Mouse (Mus musculus): ENCODE data around the gene Ccnjl.

Ccnjl gene

GRCm38 (mm10) chr11:43528078-43528682 lies 404 bp upstream of the Ccnjl start:
- no peak for DNase-seq

GRCm38 (mm10) chr11:43530043-43530442 lies 1.5 kb downstream of the Ccnjl start:
- no peak for DNase-seq

GRCm38 (mm10) chr11:43531619-43532018 lies 3.0 kb downstream of the Ccnjl start:
- no peak for DNase-seq

DNA sequence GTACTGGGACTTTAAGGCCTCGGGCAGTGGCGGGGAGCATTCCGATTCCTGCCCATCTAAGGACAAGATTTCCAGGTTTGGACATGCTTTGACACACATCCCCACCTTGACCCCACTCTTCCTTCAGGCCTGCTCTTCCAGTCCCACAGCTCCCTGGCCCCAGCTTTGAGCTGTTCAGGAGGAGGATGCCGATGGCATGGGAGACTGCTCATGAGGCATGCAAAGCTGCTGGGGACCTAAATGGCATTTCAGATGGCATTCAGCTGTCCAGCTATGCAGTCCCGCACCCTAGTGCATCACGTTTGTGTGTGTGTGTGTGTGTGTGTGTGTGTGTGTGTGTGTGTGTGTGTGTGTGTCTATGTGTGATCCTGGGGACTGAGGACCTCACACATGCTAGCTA lies 8.5 kb downstream of the Ccnjl start:
- DNase-seq = peak in 1 of 2 experiments; percentile 18

GRCm38 (mm10) chr11:43539863-43540262 lies 11.3 kb downstream of the Ccnjl start:
- no peak for DNase-seq

DNA sequence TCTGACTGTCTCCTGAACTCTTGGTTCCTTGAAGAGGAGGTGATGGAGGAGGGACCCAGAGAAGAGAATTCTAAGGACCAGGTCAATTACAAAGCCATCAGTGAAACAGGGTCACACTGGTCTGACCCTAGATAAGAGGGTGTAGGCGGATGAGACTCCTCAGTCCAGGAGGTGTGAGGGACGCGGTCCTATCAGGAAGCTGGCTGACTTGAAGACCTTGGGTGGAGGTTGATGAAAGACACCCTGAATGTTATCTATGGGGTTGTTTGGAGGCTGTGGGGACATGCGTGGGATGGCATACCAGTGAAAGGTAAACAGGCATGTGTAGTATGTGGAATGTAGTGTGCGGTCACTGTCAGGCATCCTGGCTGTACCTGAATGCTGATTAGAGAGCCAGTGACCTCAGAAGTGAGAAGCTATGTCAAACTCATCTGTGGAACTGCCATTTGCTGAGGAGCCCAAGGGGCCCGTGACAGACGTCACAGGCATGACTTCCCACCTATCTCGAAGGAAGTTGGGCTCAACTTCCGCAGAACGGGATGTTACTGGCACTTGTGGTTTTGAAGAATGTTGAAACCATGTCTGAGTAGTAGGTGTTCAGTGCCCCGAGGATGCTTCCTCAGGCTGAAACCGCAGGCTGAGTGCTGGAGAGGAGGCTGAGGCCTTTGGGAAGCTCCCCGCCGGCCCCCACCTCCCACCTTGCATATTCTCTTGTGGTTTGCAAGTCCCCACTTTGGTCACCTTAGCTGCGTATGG lies 15.3 kb downstream of the Ccnjl start:
- DNase-seq = no peak

DNA sequence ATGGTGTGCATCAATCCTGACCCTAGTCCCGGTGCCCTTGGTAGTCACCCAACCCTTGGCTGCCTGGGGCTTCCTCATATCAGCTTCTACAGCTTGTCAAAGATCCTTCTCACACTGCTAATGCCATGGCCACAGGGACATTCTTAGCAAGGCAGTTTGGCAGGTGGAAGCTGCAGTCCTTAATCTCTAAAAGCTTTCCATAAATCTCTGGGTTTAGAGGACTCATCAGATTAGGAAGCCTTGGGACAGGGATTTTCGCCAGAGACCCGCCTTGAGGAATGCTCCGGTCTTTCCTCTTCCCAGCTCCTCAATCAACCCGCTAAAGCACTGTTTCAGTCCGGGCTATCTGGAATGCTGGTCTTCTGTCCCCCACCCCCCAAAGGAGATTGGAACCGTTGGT lies 16.2 kb downstream of the Ccnjl start:
- DNase-seq = no peak

DNA sequence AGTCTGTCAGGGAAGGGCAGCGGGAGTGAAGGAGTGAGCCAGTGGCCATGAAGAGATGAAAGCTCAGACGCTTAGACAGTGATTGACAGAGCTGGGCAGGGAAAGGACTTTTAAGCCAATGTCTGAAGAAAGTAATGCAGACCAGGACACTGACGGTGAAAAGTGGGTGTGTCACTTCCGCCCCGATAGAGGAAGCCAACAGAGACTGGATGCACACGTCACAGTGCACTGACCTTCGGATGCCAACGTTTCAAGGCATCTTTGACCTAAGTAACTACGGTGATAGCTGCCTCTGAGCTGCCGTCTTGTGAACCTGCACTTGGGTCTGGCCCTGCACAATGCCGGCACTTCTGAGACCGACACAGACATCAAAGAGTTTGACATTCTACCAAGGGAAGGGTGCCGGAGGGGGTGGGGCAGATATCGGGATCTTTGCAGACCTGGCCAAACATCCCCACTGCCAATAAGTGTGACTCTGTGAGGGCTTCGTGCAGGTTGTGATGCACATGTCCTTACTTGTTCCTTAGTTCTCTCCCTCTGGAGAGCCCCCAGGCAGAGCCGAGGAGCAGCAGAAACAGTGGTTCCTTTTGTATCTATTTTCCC lies 17.4 kb downstream of the Ccnjl start:
- no peak for DNase-seq

GRCm38 (mm10) chr11:43546678-43547077 lies 18.1 kb downstream of the Ccnjl start:
- DNase-seq = no peak

DNA sequence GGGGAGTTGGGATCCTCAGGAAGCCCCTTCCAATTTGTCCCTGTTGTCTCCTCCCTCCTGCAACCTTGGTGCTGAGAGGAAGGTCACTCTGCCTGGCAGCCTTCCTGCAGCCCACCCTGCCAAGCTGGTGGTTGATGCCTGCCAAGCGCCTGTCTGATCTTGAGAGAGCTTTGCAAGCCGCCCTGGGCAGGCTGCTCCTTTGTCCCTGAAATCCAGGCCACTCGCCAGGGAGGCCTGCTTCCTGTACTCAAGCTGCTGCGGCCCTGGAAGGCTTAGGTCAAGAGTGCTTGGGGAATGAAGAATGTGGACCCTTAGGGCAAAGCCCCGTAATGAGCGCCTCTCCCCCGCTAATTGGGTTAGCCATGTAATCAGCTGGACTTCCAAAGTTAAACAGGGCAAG lies 19.6 kb downstream of the Ccnjl start:
- DNase-seq = peak; percentile 30 to 59

DNA sequence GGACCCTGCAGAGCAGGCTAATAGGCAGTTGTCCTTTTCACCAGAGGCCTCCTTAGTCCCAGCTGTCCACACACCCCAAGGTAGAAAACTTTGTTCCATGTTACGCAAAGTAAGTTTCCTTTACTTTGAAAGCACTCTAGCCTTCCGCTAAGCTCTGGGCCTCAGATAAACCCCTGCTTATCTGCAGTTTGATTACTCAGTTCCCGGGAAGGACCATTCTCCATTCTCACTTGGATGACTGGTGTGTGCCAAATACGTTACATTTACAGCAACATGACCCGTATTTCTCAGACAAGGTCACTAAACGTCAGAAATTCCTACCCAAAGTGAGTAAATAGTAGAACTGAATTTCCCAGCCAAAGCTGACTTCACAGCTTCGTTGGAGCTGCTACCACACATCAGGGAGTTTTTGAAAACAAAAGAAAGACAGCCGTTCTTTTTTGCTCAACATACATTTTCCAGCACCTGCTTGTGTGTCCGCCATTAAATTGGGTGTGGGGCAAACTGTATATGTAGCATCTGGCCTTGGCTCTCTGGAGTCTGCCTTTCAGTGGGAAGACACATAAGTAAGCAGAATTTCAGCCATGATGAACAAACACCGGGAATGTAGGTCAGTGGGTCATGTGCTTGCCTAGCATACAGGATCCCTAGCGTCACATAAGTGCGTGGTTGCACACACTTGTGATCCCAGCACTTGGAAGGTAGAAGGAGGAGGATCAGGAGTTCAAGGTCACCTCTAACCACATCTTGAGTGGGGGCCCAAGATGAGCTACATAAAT lies 20.3 kb downstream of the Ccnjl start:
- DNase-seq = no peak

GRCm38 (mm10) chr11:43549701-43550100 lies 21.1 kb downstream of the Ccnjl start:
- DNase-seq = peak; percentile 88 to 92

- no peak for DNase-seq
Measured at GRCm38 (mm10) chr11:43551756-43552155, 23.2 kb downstream of the Ccnjl start.

DNA sequence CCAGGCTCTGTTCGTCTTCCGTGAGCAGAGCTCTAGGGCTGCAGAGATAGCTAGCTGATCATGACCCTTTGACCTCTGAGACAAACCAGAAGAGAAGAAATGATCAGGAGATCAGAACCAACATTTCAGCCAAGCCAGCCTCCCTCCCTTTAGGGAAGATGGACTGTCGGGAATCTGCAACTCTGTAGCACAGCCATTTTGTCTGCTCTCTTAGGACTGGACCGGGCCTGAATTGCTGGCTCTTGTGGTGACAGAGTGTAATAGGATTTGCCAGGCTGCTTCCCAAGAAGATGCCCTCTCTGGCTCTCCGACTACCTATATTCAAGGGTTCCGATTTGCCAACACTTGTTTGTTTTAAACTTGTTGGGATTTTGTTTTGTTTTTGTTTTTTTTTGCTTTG lies 24.1 kb downstream of the Ccnjl start:
- no peak for DNase-seq

- no peak for DNase-seq
Measured at GRCm38 (mm10) chr11:43556538-43556937, 28.0 kb downstream of the Ccnjl start.

DNA sequence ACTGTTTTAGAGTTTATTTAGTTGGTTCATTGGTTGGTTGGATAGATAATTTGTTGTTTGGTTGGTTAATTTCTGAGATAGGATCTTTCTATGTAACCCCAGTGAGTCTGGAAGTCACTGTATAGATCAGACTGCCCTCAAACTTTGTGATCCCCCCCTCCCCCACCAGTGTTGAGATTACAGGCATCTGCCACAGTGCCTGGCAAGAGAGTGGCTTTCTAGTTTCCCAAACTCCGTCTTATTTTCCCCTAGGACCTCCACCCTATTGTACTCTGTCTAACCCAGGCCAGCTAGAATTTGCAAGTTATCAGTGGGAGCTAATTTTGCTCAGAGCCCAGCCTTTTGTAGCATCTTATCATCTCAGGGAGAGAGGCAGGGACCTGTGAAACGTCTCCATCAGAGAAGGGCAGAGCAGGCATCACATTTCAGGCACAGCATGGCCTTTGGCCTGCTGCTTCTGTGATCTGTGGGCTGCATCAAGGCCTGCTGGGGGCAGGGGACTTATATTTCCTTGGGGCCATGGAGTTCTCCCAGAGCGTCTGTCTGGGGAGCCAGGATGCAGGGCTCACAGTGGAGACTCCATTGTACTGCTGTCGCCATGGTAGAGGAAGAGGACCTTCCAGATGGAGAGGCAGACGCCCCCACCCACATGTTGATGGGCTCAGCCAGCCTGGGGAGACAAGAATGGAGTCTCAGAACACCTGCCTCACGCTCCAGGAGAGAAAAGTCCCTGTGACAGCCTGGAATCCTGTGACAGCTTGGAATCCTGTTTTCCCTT lies 31.1 kb downstream of the Ccnjl start:
- no peak for DNase-seq

DNA sequence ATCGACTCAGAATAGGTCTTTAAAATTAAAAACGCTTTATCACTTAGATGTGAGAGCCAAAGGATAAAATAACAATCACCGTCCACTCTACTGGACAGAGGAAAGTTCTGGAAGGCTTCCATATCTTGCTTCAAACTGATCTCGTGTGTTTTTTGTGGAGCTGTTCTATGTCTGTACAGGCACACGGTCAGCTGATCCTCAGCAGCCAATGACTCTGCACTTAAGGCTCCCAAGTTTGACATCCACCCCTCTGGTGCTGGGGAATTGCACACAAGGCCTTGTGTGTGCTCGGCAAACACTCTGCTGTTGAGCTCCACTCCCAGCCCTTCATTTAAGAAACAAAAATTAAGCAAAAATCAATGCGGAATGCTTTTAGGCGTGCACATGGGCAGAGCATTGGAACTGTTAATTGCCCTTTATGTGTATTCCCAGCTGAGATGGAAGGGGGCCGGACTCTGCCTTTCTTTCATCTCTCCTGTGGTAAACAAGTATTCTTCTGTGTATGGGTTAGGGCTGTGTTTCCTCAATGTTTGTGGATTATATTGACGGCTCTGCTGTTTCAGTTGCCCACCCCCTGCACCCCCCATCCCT lies 35.2 kb downstream of the Ccnjl start:
- DNase-seq = no peak

GRCm38 (mm10) chr11:43565414-43565813 lies 36.8 kb downstream of the Ccnjl start:
- DNase-seq = no peak

GRCm38 (mm10) chr11:43565852-43566251 lies 37.3 kb downstream of the Ccnjl start:
- DNase-seq = no peak

DNA sequence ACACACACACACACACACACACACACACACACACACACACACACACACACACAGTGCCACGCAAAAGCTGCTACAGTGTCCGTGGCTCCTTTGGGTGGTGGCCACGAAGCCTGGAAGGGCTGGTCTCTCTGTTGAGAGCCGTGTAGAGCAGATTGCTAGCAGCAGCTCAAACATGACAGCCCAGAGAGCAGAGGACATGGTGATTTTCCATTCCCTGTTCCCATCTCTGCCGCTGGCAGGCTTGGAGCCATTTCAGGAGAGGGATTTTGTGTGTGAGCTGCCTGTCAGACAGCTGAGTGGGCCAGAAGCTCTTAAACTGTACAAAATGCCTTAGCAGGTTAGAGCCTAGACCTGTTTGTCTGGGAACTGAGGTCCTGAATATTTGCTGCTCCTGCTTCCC lies 38.1 kb downstream of the Ccnjl start:
- peak in 1 of 2 experiments; percentile 5 for DNase-seq

- DNase-seq = peak; percentile 37 to 73
Measured at GRCm38 (mm10) chr11:43568263-43568662, 39.7 kb downstream of the Ccnjl start.

DNA sequence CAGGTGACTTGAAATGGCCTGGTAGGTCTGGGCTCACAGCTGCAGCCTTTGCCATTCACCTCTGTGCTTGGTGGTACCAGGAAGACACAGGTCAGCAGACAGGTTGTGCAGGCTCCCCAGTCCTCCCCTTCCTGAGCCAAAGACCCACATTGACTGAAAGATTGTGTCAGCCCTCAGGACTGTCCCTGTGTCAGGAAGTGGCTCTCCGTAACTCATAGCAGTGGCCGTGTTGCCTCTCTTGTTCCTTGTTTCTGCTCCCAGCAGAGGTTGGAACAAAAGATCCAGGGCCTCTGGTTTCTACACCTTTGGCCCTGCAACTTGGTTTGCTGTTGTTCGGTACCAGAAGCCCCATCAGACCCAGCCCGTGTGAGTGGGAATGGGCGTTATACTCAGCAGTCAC lies 40.6 kb downstream of the Ccnjl start:
- DNase-seq = no peak
